Mouse (Mus musculus) spleen, adult 2 months (tissue): ENCODE data around the gene Inpp1.

Experiments
- CTCF ChIP-seq: fragments of 200-500 bp; IDR thresholded peaks from 2 replicates; pipeline ENCODE4 v1.5.1; 2011; ENCODE audit warnings: mild to moderate bottlenecking, inconsistent platforms; ENCODE audit not compliant: insufficient read depth, insufficient read length, insufficient replicate concordance; ENCODE audit errors: extremely low read depth
- POLR2A ChIP-seq: fragments of 200-500 bp; IDR thresholded peaks from 2 replicates; pipeline ENCODE4 v1.6.1; 2011; ENCODE audit warnings: low read depth, low read length, inconsistent platforms

DNA sequence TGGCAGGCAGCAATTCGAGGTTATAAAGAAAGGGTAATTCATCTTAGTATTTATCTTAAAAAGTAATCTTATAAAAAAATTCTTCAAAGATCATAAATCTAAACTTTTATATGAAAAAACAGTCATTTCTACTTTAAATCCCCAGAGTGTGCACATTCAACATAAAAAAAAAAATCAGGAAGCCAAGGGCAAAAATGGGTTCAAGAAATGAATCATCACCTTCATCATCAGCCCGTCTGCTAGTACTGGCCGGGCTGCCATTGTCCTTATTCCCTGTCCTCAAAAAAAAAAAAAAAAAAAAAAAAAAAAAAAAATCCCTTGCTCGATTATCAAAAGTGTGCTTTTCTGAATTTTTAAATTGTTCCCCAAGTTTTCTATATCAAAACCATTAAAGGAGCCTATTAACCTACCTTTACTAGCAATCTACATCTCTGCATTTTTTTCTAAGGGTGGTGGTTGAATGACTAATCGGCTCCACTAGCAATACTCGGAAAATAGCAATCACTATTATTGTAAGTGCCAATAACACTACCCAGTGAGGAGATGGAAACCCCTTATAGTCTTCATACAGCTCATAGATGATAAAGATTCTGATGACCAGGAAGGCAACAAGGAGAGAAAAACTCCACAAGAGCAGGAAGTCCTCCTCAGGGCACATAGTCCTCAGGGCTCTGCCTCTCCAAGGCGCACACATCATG lies 38.6 kb upstream of the Inpp1 start:
- TF ChIP-seq POLR2A: no peak
- no peak for TF ChIP-seq CTCF
